Mouse (Mus musculus) small intestine, adult 10 weeks (tissue): ENCODE data around the gene Clec2g. TPM values are rescaled to one million over a fixed set of nuclear protein-coding genes. Genes with fewer than 3 reads are reported as not detected.

Experiments used
- polyA plus RNA-seq: library from polyadenylated mRNA; stranded (reverse); fragments of 350-450 nt; fragmentation: Illumina TruSeq; extraction: RNeasy Lipid Tissue Mini Kit (QIAGEN cat#74804); gene quantifications from one replicate; pipeline ENCODE4 v1.2.3, GENCODE M21; 2014; ENCODE audit warnings: low replicate concordance

The Clec2g gene
- 0.30 TPM for polyA plus RNA-seq

GRCm38 (mm10) chr6:128934081-128934480 is at the start of gene Clec2g:
Gene Clec2g, plus strand, starts transcription at chr6:128934381.

GRCm38 (mm10) chr6:128887091-128887790 is 46.9 kb upstream of the Clec2g start, which contains the start of gene Clec2i:
Gene Clec2i, plus strand, starts transcription at chr6:128887588.

GRCm38 (mm10) chr6:128890948-128891355 is 43.2 kb upstream of the Clec2g start, which contains the start of gene BC035044:
Gene BC035044, minus strand, starts transcription at chr6:128891126.

Other genes starting within 250 kb of the Clec2g start
- gene Klrb1, start 211.3 kb upstream of the Clec2g start, polyA plus RNA-seq = 1.4 TPM
- gene Klrb1c, start 145.2 kb upstream of the Clec2g start, polyA plus RNA-seq = 1.5 TPM
- gene Gm44511, start 108.1 kb upstream of the Clec2g start, polyA plus RNA-seq = 3.6 TPM
- gene Klrb1b, start 108.0 kb upstream of the Clec2g start, polyA plus RNA-seq = 4.0 TPM
- 6.5 TPM for gene Clec2i, start 46.8 kb upstream of the Clec2g start, polyA plus RNA-seq
- 3.2 TPM for gene BC035044, start 43.3 kb upstream of the Clec2g start, polyA plus RNA-seq
- 0.89 TPM for gene Klrb1f, start 111.5 kb downstream of the Clec2g start, polyA plus RNA-seq
- gene Clec2e, start 166.5 kb downstream of the Clec2g start, polyA plus RNA-seq = 1,076 TPM
- gene Clec2d, start 246.2 kb downstream of the Clec2g start, polyA plus RNA-seq = 496 TPM